Mouse (Mus musculus) limb, embryonic 14.5 days (tissue): ENCODE results near the gene Hist1h3g. TPM values are rescaled to one million over a fixed set of nuclear protein-coding genes. Genes with fewer than 3 reads are reported as not detected.
"Not testable (repeated sequence)": the region's sequence is repeated elsewhere in the genome, so short reads cannot be mapped to it uniquely, and the experiment has no call there.

ENCODE experiments used
- ATAC-seq: fragments of 200-750 bp; cut with Nextera tagmentation; 2 replicates; pipeline ENCODE4 v1.8.0; 2017; ENCODE audit warnings: low read depth, moderate number of reproducible peaks, moderate TSS enrichment; ENCODE audit not compliant: low FRiP score
- DNase-seq: peaks from one replicate; pipeline ENCODE4 v3.0.0-alpha.2; 2015; ENCODE audit warnings: low spot score
- H3K27ac ChIP-seq: fragments of 300-500 bp; sonication (generic); replicated peaks from 2 replicates; pipeline ENCODE4 v1.5.1; 2014; ENCODE audit warnings: low read depth, mild to moderate bottlenecking, low read length, moderate library complexity, mixed read lengths
- H3K27me3 ChIP-seq: fragments of 300-500 bp; sonication (generic); 2 replicates; pipeline ENCODE4 v1.6.1; 2014; ENCODE audit warnings: low read length, mixed read lengths; ENCODE audit not compliant: control insufficient read depth, insufficient read depth
- H3K36me3 ChIP-seq: fragments of 300-500 bp; sonication (generic); 2 replicates; pipeline ENCODE4 v1.6.1; 2014; ENCODE audit warnings: mild to moderate bottlenecking, low read length, moderate library complexity, mixed read lengths; ENCODE audit not compliant: control insufficient read depth, insufficient read depth
- H3K4me1 ChIP-seq: fragments of 300-500 bp; sonication (generic); 2 replicates; pipeline ENCODE4 v1.6.1; 2014; ENCODE audit warnings: antibody characterized with exemption, low read length, mixed read lengths; ENCODE audit not compliant: control insufficient read depth, insufficient read depth
- H3K4me2 ChIP-seq: fragments of 300-500 bp; sonication (generic); replicated peaks from 2 replicates; pipeline ENCODE4 v1.6.1; 2014; ENCODE audit warnings: low read depth, mild to moderate bottlenecking, low read length, moderate library complexity; ENCODE audit not compliant: severe bottlenecking
- H3K4me3 ChIP-seq: fragments of 300-500 bp; sonication (generic); replicated peaks from 2 replicates; pipeline ENCODE4 v1.5.1; 2014; ENCODE audit warnings: low read length
- H3K9ac ChIP-seq: fragments of 300-500 bp; sonication (generic); 2 replicates; pipeline ENCODE4 v1.6.1; 2014; ENCODE audit warnings: mild to moderate bottlenecking, low read depth, low read length, moderate library complexity; ENCODE audit not compliant: severe bottlenecking
- H3K9me3 ChIP-seq: fragments of 300-500 bp; sonication (generic); 2 replicates; pipeline ENCODE4 v1.6.1; 2016; ENCODE audit warnings: low read length; ENCODE audit not compliant: control insufficient read depth
- POLR2A ChIP-seq: fragments of 200-500 bp; IDR thresholded peaks from 2 replicates; pipeline ENCODE4 v1.8.0; 2012; ENCODE audit warnings: inconsistent platforms, mild to moderate bottlenecking, moderate library complexity, borderline replicate concordance; ENCODE audit not compliant: insufficient read depth, insufficient read length; ENCODE audit errors: extremely low read depth
- WGBS: fragments of 180-500 bp; shearing (Covaris S2); extraction: QIAGEN DNeasy Blood & Tissue Kit; methylation state at CpG from one replicate; pipeline ENCODE4 v1.1.7; 2014; 5-methylcytosine and 5-hydroxymethylcytosine counted together
- polyA plus RNA-seq, 2 experiments: library from polyadenylated mRNA; depleted of rRNA in 1 of 2; stranded (reverse) in 1 of 2; unstranded in 1 of 2; fragments of >200 nt; fragmentation: Nextera tagmentation in 1 of 2; extraction: Ambion mirVana in 1 of 2; gene quantifications; 2 replicates each; pipeline versions ENCODE4 v1.2.1 to v1.2.3; 2012 to 2014

Gene Hist1h3g
- polyA plus RNA-seq, 2 experiments, result 4.1 to 32.6 TPM

- 0% methylated on average over 39 of the region's 67 CpGs for WGBS
- not testable (repeated sequence) for H3K36me3 ChIP-seq, H3K27me3 ChIP-seq, H3K4me1 ChIP-seq, H3K9me3 ChIP-seq
- peak; percentile 91 for ATAC-seq
- Histone ChIP-seq H3K27ac (peak within 1 kb of the TSS; percentile 98), H3K9ac (peak within 1 kb of the TSS; percentile 51), H3K4me2 (peak within 1 kb of the TSS; percentile 64), H3K4me3 (peak within 1 kb of the TSS; percentile 39)
- peak; percentile 98 for DNase-seq
- peak; percentile 99; the same call in 1 of the 2 replicates for TF ChIP-seq POLR2A
Observed at GRCm38 (mm10) chr13:23561883-23562659, 26.8 kb downstream of the Hist1h3g start, which contains the start of gene Hist1h3e. Gene Hist1h3e, minus strand, starts transcription at chr13:23562369.

- Histone ChIP-seq H3K27me3 (no peaks in the 10 kb centered on the region), H3K9ac (peak overlapping the region; percentile 51), H3K27ac (peak overlapping the region; percentile 98), H3K36me3 (no peaks in the 10 kb centered on the region), H3K9me3 (no peaks in the 10 kb centered on the region), H3K4me3 (peak overlapping the region; percentile 39), H3K4me2 (peak overlapping the region; percentile 64), H3K4me1 (0 out of 2 replicates have a peak, but pooled peaks cover 2% of the 10 kb centered on the region)
- peak; percentile 84 for DNase-seq
- peak; percentile 74 for ATAC-seq
- TF ChIP-seq POLR2A, result no peak
- WGBS, result 5% methylated on average over 18 of the region's 18 CpGs
Observed at GRCm38 (mm10) chr13:23562699-23563462, 27.7 kb downstream of the Hist1h3g start.

GRCm38 (mm10) chr13:23564482-23564881 is 29.3 kb downstream of the Hist1h3g start:
- Histone ChIP-seq H3K4me3 (no peak overlapping the region), H3K4me2 (no peak overlapping the region), H3K9ac (no peak overlapping the region), H3K27me3 (no peaks in the 10 kb centered on the region), H3K36me3 (no peaks in the 10 kb centered on the region), H3K27ac (peak overlapping the region; percentile 98; the same call in 1 of the 2 replicates), H3K4me1 (0 out of 2 replicates have a peak, but pooled peaks cover 2% of the 10 kb centered on the region), H3K9me3 (no peaks in the 10 kb centered on the region)
- ATAC-seq (no peak), DNase-seq (no peak)
- TF ChIP-seq POLR2A, result no peak
- WGBS, result 91% methylated on average over 2 of the region's 2 CpGs

GRCm38 (mm10) chr13:23570261-23571021 is 35.2 kb downstream of the Hist1h3g start:
- peaks cover 13% of the 10 kb centered on the region; the same call in 1 of the 2 replicates for H3K4me1 ChIP-seq
- not testable (repeated sequence) for H3K27me3 ChIP-seq, H3K36me3 ChIP-seq, DNase-seq, ATAC-seq, H3K9me3 ChIP-seq
- peak overlapping the region; percentile 93 for H3K27ac ChIP-seq
- peak overlapping the region; percentile 56 for H3K4me2 ChIP-seq
- peak overlapping the region; percentile 40 for H3K4me3 ChIP-seq
- WGBS, result under 1% methylated on average over 7 of the region's 41 CpGs
- H3K9ac ChIP-seq, result peak overlapping the region; percentile 47; the same call in 1 of the 2 replicates
